Mouse (Mus musculus): ENCODE measurements around the gene Gm10644. TPM values are rescaled to one million over a fixed set of nuclear protein-coding genes. Genes with fewer than 3 reads are reported as not detected.

Gm10644 gene
- polyA plus RNA-seq, 1 experiment from 2014 or later, result 0.93 TPM

DNA sequence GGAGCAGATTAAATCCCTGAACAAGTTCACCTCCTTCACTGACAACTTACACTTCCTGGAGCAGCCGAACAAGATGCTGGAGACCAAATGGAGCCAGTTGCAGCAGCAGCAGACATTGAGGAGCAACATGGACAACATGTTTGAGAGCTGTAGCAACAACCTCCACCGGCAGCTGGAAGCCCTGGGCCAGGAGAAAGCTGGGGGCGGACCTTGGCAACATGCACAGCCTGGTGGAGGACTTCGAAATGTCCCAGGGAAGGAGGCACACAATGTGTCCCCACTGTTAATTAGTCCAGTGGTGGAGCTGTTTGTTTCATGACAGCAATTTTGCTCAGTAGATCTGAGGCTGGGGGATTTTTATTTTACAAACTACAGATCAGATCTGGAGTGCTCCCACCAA, 62.9 kb downstream of the Gm10644 start:
- H3K9me3 ChIP-seq (replicated peaks), result no peaks in the 10 kb centered on the region
- no peaks in the 10 kb centered on the region for H3K36me3 ChIP-seq
- ATAC-seq (replicated peaks; ENCODE audit: insufficient number of reproducible peaks, insufficient read depth, low FRiP score, low read depth), result no peak
- H3K4me3 ChIP-seq, result no peak overlapping the region
- no peak overlapping the region for H3K27ac ChIP-seq
- peaks cover 31% of the 10 kb centered on the region for H3K27me3 ChIP-seq
- no peak overlapping the region for H3K4me2 ChIP-seq
- peaks cover 2% of the 10 kb centered on the region for H3K4me1 ChIP-seq (replicated peaks)
- no peak overlapping the region for H3K9ac ChIP-seq
- WGBS, result 51% methylated on average over 4 of the region's 4 CpGs

DNA sequence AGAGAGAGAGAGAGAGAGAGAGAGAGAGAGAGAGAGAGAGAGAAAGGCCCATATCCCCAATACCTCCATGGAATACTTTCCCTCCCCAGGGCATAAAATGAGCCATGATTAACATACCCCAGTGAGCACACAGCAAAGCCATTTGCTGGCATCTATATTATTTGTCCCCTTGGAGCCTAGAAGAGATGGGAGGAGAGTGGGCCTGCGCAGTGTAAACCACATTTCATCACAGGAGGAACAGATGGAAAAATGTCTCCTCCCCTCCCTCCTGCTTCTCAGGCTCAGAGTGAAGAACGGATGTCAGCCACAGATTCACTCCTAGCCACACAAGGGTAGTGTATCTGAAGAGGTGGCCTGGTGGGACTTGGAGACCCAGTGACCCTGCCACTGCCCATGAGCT, 66.6 kb downstream of the Gm10644 start:
- H3K4me1 ChIP-seq (replicated peaks), result no peaks in the 10 kb centered on the region
- ATAC-seq (replicated peaks; ENCODE audit: insufficient number of reproducible peaks, insufficient read depth, low FRiP score, low read depth), result no peak
- H3K27me3 ChIP-seq, result peaks cover 3% of the 10 kb centered on the region; the same call in 1 of the 2 replicates
- H3K36me3 ChIP-seq, result no peaks in the 10 kb centered on the region
- no peaks in the 10 kb centered on the region for H3K9me3 ChIP-seq (replicated peaks)
- 55% methylated on average over 2 of the region's 2 CpGs for WGBS
- H3K4me2 ChIP-seq, result no peak overlapping the region
- H3K4me3 ChIP-seq, result no peak overlapping the region
- no peak overlapping the region for H3K27ac ChIP-seq
- H3K9ac ChIP-seq, result no peak overlapping the region

Small RNA genes lying within 50 kb of the gene (microRNA-seq; reads per million reads assigned to microRNA genes)
- gene Gm44330 (not detected), gene Gm44450 (not detected)

Other genes starting within 250 kb of the Gm10644 start
- gene Ddx39, start 240.0 kb downstream of the Gm10644 start, polyA plus RNA-seq (2015; fragmentation: Nextera tagmentation; extraction: Ambion mirVana), result 107 and 135 TPM in 2 replicates
- gene Adgre5, start 213.9 kb downstream of the Gm10644 start, polyA plus RNA-seq (2015; fragmentation: Nextera tagmentation; extraction: Ambion mirVana), result 31.2 and 38.7 TPM in 2 replicates
- gene Adgrl1, start 55.1 kb downstream of the Gm10644 start, polyA plus RNA-seq (2015; fragmentation: Nextera tagmentation; extraction: Ambion mirVana), result 7.1 and 10.7 TPM in 2 replicates
- 55.8 and 63.3 TPM in 2 replicates for gene Asf1b, start 302 bp upstream of the Gm10644 start, polyA plus RNA-seq (2015; fragmentation: Nextera tagmentation; extraction: Ambion mirVana)
- gene Prkaca, start 17.8 kb upstream of the Gm10644 start, polyA plus RNA-seq (2015; fragmentation: Nextera tagmentation; extraction: Ambion mirVana), result 246 and 260 TPM in 2 replicates
- gene Samd1, start 42.5 kb upstream of the Gm10644 start, polyA plus RNA-seq (2015; fragmentation: Nextera tagmentation; extraction: Ambion mirVana), result 5.6 and 5.9 TPM in 2 replicates
- 0.74 and 0.90 TPM in 2 replicates for gene 1700067K01Rik, start 46.3 kb upstream of the Gm10644 start, polyA plus RNA-seq (2015; fragmentation: Nextera tagmentation; extraction: Ambion mirVana)
- 0.31 and 0.57 TPM in 2 replicates for gene 2210011C24Rik, start 57.0 kb upstream of the Gm10644 start, polyA plus RNA-seq (2015; fragmentation: Nextera tagmentation; extraction: Ambion mirVana)
- 1.2 and 1.9 TPM in 2 replicates for gene Palm3, start 66.3 kb upstream of the Gm10644 start, polyA plus RNA-seq (2015; fragmentation: Nextera tagmentation; extraction: Ambion mirVana)
- gene Il27ra, start 87.4 kb upstream of the Gm10644 start, polyA plus RNA-seq (2015; fragmentation: Nextera tagmentation; extraction: Ambion mirVana), result 5.4 and 6.6 TPM in 2 replicates
- gene Rln3, start 89.8 kb upstream of the Gm10644 start, polyA plus RNA-seq (2015; fragmentation: Nextera tagmentation; extraction: Ambion mirVana), result 0.39 TPM in 1 of 2 replicates, not detected in the other
- gene Gm10643, start 109.9 kb upstream of the Gm10644 start, polyA plus RNA-seq (2015; fragmentation: Nextera tagmentation; extraction: Ambion mirVana), result 0.71 and 1.3 TPM in 2 replicates
- 4.5 and 7.4 TPM in 2 replicates for gene Rfx1, start 111.6 kb upstream of the Gm10644 start, polyA plus RNA-seq (2015; fragmentation: Nextera tagmentation; extraction: Ambion mirVana)
- 4.6 and 6.8 TPM in 2 replicates for gene Dcaf15, start 149.6 kb upstream of the Gm10644 start, polyA plus RNA-seq (2015; fragmentation: Nextera tagmentation; extraction: Ambion mirVana)
- gene Podnl1, start 170.8 kb upstream of the Gm10644 start, polyA plus RNA-seq (2015; fragmentation: Nextera tagmentation; extraction: Ambion mirVana), result 0.04 and 0.29 TPM in 2 replicates
- gene Cc2d1a, start 192.7 kb upstream of the Gm10644 start, polyA plus RNA-seq (2015; fragmentation: Nextera tagmentation; extraction: Ambion mirVana), result 11.9 and 18.7 TPM in 2 replicates
- gene 4930432K21Rik, start 192.8 kb upstream of the Gm10644 start, polyA plus RNA-seq (2015; fragmentation: Nextera tagmentation; extraction: Ambion mirVana), result 0.60 and 0.77 TPM in 2 replicates
- gene Nanos3, start 230.0 kb upstream of the Gm10644 start, polyA plus RNA-seq (2015; fragmentation: Nextera tagmentation; extraction: Ambion mirVana), result 1.4 and 1.6 TPM in 2 replicates